Mouse (Mus musculus) liver, embryonic 11.5 days (tissue): Measurements from ENCODE around the gene Itpkc. TPM values are rescaled to one million over a fixed set of nuclear protein-coding genes. Genes with fewer than 3 reads are reported as not detected.
A peak's percentile ranks its signal among the peaks of the same experiment; 100 is the strongest.

ENCODE experiments used
- ATAC-seq: fragments of 200-750 bp; cut with Nextera tagmentation; replicated peaks from 2 replicates; pipeline ENCODE4 v1.8.0; 2017; ENCODE audit warnings: moderate number of reproducible peaks, mild to moderate bottlenecking, moderate TSS enrichment, moderate library complexity; ENCODE audit not compliant: low FRiP score
- DNase-seq: peaks from one replicate; pipeline ENCODE4 v3.0.0-alpha.2; 2017; ENCODE audit warnings: low spot score
- H3K27ac ChIP-seq: fragments of 300-500 bp; sonication (generic); 2 replicates; pipeline ENCODE4 v1.5.1; 2014; ENCODE audit warnings: mild to moderate bottlenecking, low read depth, low read length, control low read depth
- H3K27me3 ChIP-seq: fragments of 300-500 bp; sonication (generic); replicated peaks from 2 replicates; pipeline ENCODE4 v1.6.1; 2014; ENCODE audit warnings: low read length, mixed read lengths; ENCODE audit not compliant: control insufficient read depth, insufficient read depth
- H3K36me3 ChIP-seq: fragments of 300-500 bp; sonication (generic); 2 replicates; pipeline ENCODE4 v1.6.1; 2014; ENCODE audit warnings: mild to moderate bottlenecking, low read length, moderate library complexity, mixed read lengths; ENCODE audit not compliant: control insufficient read depth, insufficient read depth
- H3K4me1 ChIP-seq: fragments of 300-500 bp; sonication (generic); replicated peaks from 2 replicates; pipeline ENCODE4 v1.6.1; 2014; ENCODE audit warnings: low read length, mixed read lengths; ENCODE audit not compliant: control insufficient read depth, insufficient read depth
- H3K4me2 ChIP-seq: fragments of 300-500 bp; sonication (generic); 2 replicates; pipeline ENCODE4 v1.6.1; 2014; ENCODE audit warnings: mild to moderate bottlenecking, control low read depth, moderate library complexity
- H3K4me3 ChIP-seq: fragments of 300-500 bp; sonication (generic); 2 replicates; pipeline ENCODE4 v1.5.1; 2014; ENCODE audit warnings: low read depth, low read length, control low read depth
- H3K9ac ChIP-seq: fragments of 300-500 bp; sonication (generic); 2 replicates; pipeline ENCODE4 v1.6.1; 2014; ENCODE audit warnings: low read depth, low read length, control low read depth
- H3K9me3 ChIP-seq: fragments of 300-500 bp; sonication (generic); 2 replicates; pipeline ENCODE4 v1.6.1; 2016; ENCODE audit warnings: low read length, inconsistent platforms, mixed read lengths; ENCODE audit not compliant: control insufficient read depth
- WGBS: fragments of 180-500 bp; shearing (Covaris S2); extraction: QIAGEN DNeasy Blood & Tissue Kit; methylation state at CpG from one replicate; pipeline ENCODE4 v1.1.7; 2014; 5-methylcytosine and 5-hydroxymethylcytosine counted together
- microRNA counts: library from miRNA; unstranded; fragments of <30 nt; microRNA quantifications from one replicate; lab custom pipeline; 2015
- microRNA-seq: library from miRNA; unstranded; fragments of <30 nt; microRNA quantifications from one replicate; pipeline ENCODE4, GENCODE M21; 2017; ENCODE audit warnings: borderline number of aligned reads
- polyA plus RNA-seq: library from polyadenylated mRNA; unstranded; fragments of >200 nt; fragmentation: Nextera tagmentation; extraction: Ambion mirVana; gene quantifications from 2 replicates; pipeline ENCODE4 v1.2.1, GENCODE M21; 2014

The Itpkc gene
- polyA plus RNA-seq, 1 experiment from 2014 or later, result 3.5 TPM

DNA sequence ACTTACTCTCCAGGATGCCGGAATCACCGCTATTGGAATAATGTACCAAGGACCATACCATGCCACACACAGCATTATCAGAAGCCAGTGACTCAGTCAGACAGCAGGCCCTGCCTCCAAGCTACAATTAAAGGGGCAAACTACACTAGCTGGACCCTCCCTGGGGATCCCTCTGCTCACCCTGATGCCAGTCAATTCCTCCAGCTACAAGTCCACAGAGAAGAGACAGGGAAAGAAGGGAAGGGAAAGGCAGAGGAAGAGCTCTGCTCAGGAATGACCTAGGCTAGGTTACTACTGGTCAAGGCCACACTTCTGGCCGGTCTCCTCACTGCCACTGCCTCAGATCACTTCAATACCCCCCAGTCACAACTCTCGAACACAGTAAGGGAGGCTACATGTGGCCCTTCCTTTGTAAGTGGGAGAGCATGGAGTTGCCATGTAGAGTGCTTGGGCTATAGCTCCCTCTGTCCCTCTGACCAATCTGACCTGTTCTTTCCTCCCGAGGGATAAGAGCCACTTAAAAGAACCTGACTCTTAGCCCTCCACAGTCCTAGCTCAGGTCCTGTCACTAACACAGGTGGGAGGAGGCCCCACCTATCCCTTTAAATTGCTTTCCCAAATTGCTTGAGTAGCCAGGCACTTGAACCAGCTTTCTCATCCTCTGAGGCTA, 65.5 kb downstream of the Itpkc start:
- DNase-seq (no peak), ATAC-seq (no peak)
- Histone ChIP-seq H3K27ac (no peak overlapping the region), H3K9me3 (no peaks in the 10 kb centered on the region), H3K27me3 (no peaks in the 10 kb centered on the region), H3K4me2 (no peak overlapping the region), H3K36me3 (peaks cover 18% of the 10 kb centered on the region), H3K4me3 (no peak overlapping the region), H3K4me1 (peaks cover 32% of the 10 kb centered on the region), H3K9ac (no peak overlapping the region)
- WGBS, result 81% methylated on average over 5 of the region's 5 CpGs

DNA sequence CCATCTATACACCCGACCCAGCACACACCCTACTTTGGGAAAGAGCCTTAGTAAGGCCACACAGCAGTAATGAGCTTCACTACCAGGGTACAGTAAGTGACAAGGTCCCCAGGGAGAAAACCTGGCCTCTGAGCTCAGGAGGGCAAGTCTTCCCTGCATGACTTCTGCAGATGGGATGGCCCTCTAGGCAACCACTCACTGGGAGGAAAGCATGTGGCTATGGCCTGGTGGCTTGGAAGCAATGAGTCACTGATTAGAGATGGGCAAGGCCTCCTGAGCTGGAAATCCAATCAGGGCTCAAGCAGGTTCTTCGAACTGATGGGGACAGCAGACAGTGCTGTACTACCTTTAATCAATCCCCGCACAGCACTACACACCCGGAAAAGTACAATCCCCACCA, 66.7 kb downstream of the Itpkc start:
- Histone ChIP-seq H3K4me1 (peaks cover 24% of the 10 kb centered on the region), H3K27ac (no peak overlapping the region), H3K4me3 (no peak overlapping the region), H3K27me3 (no peaks in the 10 kb centered on the region), H3K36me3 (peaks cover 26% of the 10 kb centered on the region), H3K9ac (no peak overlapping the region), H3K9me3 (no peaks in the 10 kb centered on the region), H3K4me2 (no peak overlapping the region)
- 77% methylated on average over 4 of the region's 4 CpGs for WGBS
- ATAC-seq, result no peak
- no peak for DNase-seq

DNA sequence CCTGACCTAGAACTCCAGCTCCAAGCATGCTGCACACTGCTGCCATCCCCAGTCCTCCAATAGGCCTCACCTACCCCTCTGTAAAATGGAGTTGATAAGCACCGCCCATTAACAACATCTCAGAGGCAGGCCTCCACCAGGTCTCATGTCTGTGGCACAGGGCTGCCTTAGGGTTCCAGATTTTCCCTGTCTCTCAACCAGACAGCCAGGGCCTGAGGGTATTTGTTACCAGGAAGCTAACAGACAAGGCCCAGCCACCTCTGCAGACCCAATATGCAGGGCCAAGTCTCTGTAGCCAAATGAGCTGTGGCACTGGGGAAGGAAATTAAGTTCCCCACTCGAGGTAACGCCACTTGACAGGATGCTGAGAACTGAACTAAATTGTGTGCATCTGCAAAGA, 67.5 kb downstream of the Itpkc start:
- Histone ChIP-seq H3K9me3 (no peaks in the 10 kb centered on the region), H3K36me3 (peaks cover 26% of the 10 kb centered on the region), H3K27me3 (no peaks in the 10 kb centered on the region), H3K4me3 (no peak overlapping the region), H3K4me1 (peaks cover 24% of the 10 kb centered on the region), H3K9ac (no peak overlapping the region), H3K4me2 (no peak overlapping the region), H3K27ac (no peak overlapping the region)
- ATAC-seq (no peak), DNase-seq (no peak)
- WGBS, result 69% methylated on average over 3 of the region's 3 CpGs

DNA sequence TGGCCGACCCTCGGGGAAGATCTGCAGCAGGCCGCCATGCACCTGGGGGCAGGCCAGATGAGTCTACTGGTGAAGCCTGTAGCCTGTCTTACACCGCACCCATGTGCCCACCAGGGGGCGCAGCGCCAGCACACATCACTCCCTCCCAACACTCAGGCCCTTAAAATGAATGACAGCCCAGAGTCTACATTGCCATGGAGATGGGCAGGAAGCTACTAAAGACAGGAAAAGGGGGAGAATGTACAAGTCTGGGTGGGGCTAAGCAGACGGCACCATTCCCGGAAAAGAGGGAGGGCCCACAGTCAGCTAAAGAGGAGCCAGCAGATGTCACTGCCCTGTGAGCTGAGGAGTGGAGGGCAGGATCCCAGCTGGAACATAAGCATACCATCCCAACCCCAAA, 68.6 kb downstream of the Itpkc start:
- Histone ChIP-seq H3K36me3 (peaks cover 22% of the 10 kb centered on the region), H3K4me1 (peaks cover 17% of the 10 kb centered on the region), H3K27me3 (no peaks in the 10 kb centered on the region), H3K9ac (no peak overlapping the region), H3K9me3 (no peaks in the 10 kb centered on the region), H3K4me3 (no peak overlapping the region), H3K27ac (no peak overlapping the region), H3K4me2 (no peak overlapping the region)
- DNase-seq (peak; percentile 80), ATAC-seq (peak; percentile 87)
- 14% methylated on average over 8 of the region's 8 CpGs for WGBS

DNA sequence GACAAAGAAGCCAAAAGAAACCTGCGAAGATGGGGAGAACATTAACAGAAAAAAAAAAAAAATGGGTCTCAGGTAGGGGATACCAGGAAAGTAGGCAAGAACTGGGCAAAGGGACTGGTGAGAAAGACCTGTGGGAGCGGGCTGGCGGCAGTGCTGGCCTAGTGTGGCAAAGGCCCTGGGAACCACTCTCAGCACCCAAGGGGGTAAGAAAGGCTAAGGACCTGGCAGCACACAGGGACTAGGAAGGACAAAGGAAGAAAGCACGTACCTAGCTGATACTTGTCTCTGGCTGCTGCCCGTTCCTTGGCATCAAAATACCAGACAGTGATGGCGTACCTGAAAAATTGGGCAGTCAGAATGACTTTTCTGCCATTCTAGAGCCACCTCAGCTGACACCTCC, 69.2 kb downstream of the Itpkc start:
- ATAC-seq, result no peak
- peaks cover 17% of the 10 kb centered on the region for H3K36me3 ChIP-seq
- H3K4me1 ChIP-seq, result peaks cover 13% of the 10 kb centered on the region
- no peaks in the 10 kb centered on the region for H3K9me3 ChIP-seq
- no peak for DNase-seq
- H3K4me2 ChIP-seq, result no peak overlapping the region
- no peak overlapping the region for H3K4me3 ChIP-seq
- H3K27ac ChIP-seq, result no peak overlapping the region
- H3K9ac ChIP-seq, result no peak overlapping the region
- WGBS, result 91% methylated on average over 6 of the region's 6 CpGs
- no peaks in the 10 kb centered on the region for H3K27me3 ChIP-seq

DNA sequence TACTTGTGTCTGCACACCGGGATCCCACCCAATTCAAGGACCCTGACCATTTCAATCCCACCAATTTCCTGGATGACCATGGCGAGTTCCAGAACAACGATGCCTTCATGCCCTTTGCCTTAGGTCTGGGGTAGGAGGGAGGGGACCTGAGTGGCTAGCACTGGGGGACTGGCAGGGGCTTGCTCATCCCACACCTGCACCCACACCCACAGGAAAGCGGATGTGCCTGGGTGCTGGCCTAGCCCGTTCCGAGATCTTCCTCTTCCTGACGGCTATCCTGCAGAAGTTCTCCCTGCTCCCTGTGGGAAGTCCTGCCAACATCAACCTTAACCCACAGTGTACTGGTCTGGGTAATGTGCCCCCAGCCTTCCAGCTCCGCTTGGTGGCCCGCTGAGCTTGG, 70.3 kb downstream of the Itpkc start:
- Histone ChIP-seq H3K4me2 (no peak overlapping the region), H3K27me3 (no peaks in the 10 kb centered on the region), H3K9ac (no peak overlapping the region), H3K9me3 (no peaks in the 10 kb centered on the region), H3K4me3 (no peak overlapping the region), H3K27ac (no peak overlapping the region), H3K36me3 (peaks cover 17% of the 10 kb centered on the region), H3K4me1 (peaks cover 5% of the 10 kb centered on the region; the same call in 1 of the 2 replicates)
- DNase-seq (no peak), ATAC-seq (no peak)
- 94% methylated on average over 9 of the region's 9 CpGs for WGBS

MicroRNAs encoded within 50 kb of the gene (microRNA counts, 519-probe panel; counts per million panel counts)
- microRNA mmu-miR-1191 (lab: Ali Mortazavi, UCI), result not detected

Small RNAs within 50 kb of the gene (microRNA-seq; reads per million reads assigned to microRNA genes)
- gene Mir1191, result 3.5 reads per million, percentile 4 among the genes with 10 or more reads in this experiment
- not detected for gene Mir3101

Other genes with a start within 250 kb of the Itpkc start
- 0.31 TPM in 1 of 2 replicates, not detected in the other for gene Cyp2a12, start 199.6 kb downstream of the Itpkc start, polyA plus RNA-seq
- gene Cyp2f2, start 108.8 kb downstream of the Itpkc start, polyA plus RNA-seq, result not detected in 2 replicates
- gene Cyp2t4, start 74.9 kb downstream of the Itpkc start, polyA plus RNA-seq, result not detected in 2 replicates
- gene Egln2, start 61.9 kb downstream of the Itpkc start, polyA plus RNA-seq, result 37.1 and 39.7 TPM in 2 replicates
- 40.9 and 44.8 TPM in 2 replicates for gene Rab4b, start 49.8 kb downstream of the Itpkc start, polyA plus RNA-seq
- gene Gm21983, start 47.6 kb downstream of the Itpkc start, polyA plus RNA-seq, result not detected in 2 replicates
- gene Mia, start 47.5 kb downstream of the Itpkc start, polyA plus RNA-seq, result 0.73 and 1.3 TPM in 2 replicates
- 2.5 and 2.8 TPM in 2 replicates for gene BC024978, start 32.9 kb downstream of the Itpkc start, polyA plus RNA-seq
- 282 and 294 TPM in 2 replicates for gene Snrpa, start 32.4 kb downstream of the Itpkc start, polyA plus RNA-seq
- gene Coq8b, start 4.4 kb upstream of the Itpkc start, polyA plus RNA-seq, result 16.6 and 18.7 TPM in 2 replicates
- gene Numbl, start 29.8 kb upstream of the Itpkc start, polyA plus RNA-seq, result 3.6 TPM in 2 replicates
- 7.1 and 10.2 TPM in 2 replicates for gene Ltbp4, start 109.0 kb upstream of the Itpkc start, polyA plus RNA-seq
- gene Shkbp1, start 127.4 kb upstream of the Itpkc start, polyA plus RNA-seq, result 46.8 and 49.6 TPM in 2 replicates
- gene Gm20479, start 128.8 kb upstream of the Itpkc start, polyA plus RNA-seq, result 0.43 and 1.2 TPM in 2 replicates
- gene Sptbn4, start 219.0 kb upstream of the Itpkc start, polyA plus RNA-seq, result 0.17 and 0.19 TPM in 2 replicates
- gene Blvrb, start 219.3 kb upstream of the Itpkc start, polyA plus RNA-seq, result 581 and 583 TPM in 2 replicates
- 20.6 and 21.5 TPM in 2 replicates for gene Sertad3, start 245.1 kb upstream of the Itpkc start, polyA plus RNA-seq